ENCODE assay signal across 8 mouse cellular contexts in the genomic region with DNA sequence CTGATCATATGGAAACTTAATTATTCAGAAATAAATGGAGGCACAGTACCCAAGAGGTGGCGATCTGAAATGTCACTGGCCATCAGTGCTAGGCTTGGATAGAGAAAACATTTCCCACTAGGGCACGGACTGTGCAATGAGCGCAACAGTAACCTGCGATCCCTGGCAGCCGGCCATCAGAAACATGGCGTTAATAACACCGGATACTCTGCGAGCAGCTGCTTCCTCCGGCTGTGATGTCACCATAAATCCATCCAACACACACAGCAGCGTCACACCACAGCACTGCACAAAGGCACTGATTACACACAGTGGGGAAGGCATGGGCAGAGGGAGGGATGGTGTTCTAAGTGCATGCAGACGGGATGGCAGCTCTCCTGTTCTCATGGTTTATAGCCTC. TPM values are rescaled to one million over a fixed set of nuclear protein-coding genes. Genes with fewer than 3 reads are reported as not detected.
DNase-seq lines count a peak whose midpoint lies in the region; ATAC-seq lines count a peak whose summit lies in the region.

No protein-coding gene starts in this region.

- H3K4me1 ChIP-seq in embryonic facial prominence, embryonic 11.5 days (ENCODE audit: control insufficient read depth, insufficient read depth, low read length): peaks cover 23% of the 10 kb centered on the region
- H3K4me1 ChIP-seq in heart, embryonic 13.5 days: peaks cover 71% of the 10 kb centered on the region
- H3K4me1 ChIP-seq in kidney, embryonic 15.5 days: peaks cover 64% of the 10 kb centered on the region

- no peak overlapping the region for H3K4me3 ChIP-seq in embryonic facial prominence, embryonic 11.5 days (ENCODE audit: low read depth, low read length)
- no peak overlapping the region for H3K4me3 ChIP-seq in heart, embryonic 13.5 days
- H3K4me3 ChIP-seq in kidney, embryonic 15.5 days (replicated peaks): no peak overlapping the region

- no peaks in the 10 kb centered on the region for H3K27me3 ChIP-seq in embryonic facial prominence, embryonic 11.5 days (ENCODE audit: control insufficient read depth, insufficient read depth, low read length)
- H3K27me3 ChIP-seq in heart, embryonic 13.5 days (replicated peaks): no peaks in the 10 kb centered on the region
- no peaks in the 10 kb centered on the region for H3K27me3 ChIP-seq in kidney, embryonic 15.5 days

- no peak overlapping the region for H3K9ac ChIP-seq in embryonic facial prominence, embryonic 11.5 days (replicated peaks; ENCODE audit: low read length)
- H3K9ac ChIP-seq in heart, embryonic 13.5 days: peak overlapping the region; percentile 71; the same call in 1 of the 2 replicates
- H3K9ac ChIP-seq in kidney, embryonic 15.5 days: no peak overlapping the region

- no peaks in the 10 kb centered on the region for H3K9me3 ChIP-seq in embryonic facial prominence, embryonic 11.5 days (replicated peaks; ENCODE audit: control insufficient read depth, low read length)
- H3K9me3 ChIP-seq in heart, embryonic 13.5 days: no peaks in the 10 kb centered on the region
- H3K9me3 ChIP-seq in kidney, embryonic 15.5 days (replicated peaks): no peaks in the 10 kb centered on the region

- H3K27ac ChIP-seq in embryonic facial prominence, embryonic 11.5 days (replicated peaks; ENCODE audit: low read depth, low read length): no peak overlapping the region
- H3K27ac ChIP-seq in heart, embryonic 13.5 days (replicated peaks): peak overlapping the region; percentile 96
- peak overlapping the region; percentile 49 for H3K27ac ChIP-seq in kidney, embryonic 15.5 days

- no peak overlapping the region for H3K4me2 ChIP-seq in embryonic facial prominence, embryonic 11.5 days (ENCODE audit: low read depth, low read length)
- H3K4me2 ChIP-seq in heart, embryonic 13.5 days: peak overlapping the region; percentile 16
- no peak overlapping the region for H3K4me2 ChIP-seq in kidney, embryonic 15.5 days

- no peak for ATAC-seq in embryonic facial prominence, embryonic 11.5 days (replicated peaks; ENCODE audit: insufficient number of reproducible peaks, low FRiP score, low TSS enrichment, low read depth)
- 0 out of 2 replicates have a peak, but pooled peaks have one; percentile 10 for ATAC-seq in heart, embryonic 13.5 days (ENCODE audit: extremely low read depth, insufficient number of reproducible peaks, low FRiP score, low TSS enrichment)
- peak; percentile 27; the same call in 1 of the 2 replicates for ATAC-seq in kidney, embryonic 15.5 days (replicated peaks; ENCODE audit: low FRiP score)

- no peaks in the 10 kb centered on the region for H3K36me3 ChIP-seq in embryonic facial prominence, embryonic 11.5 days (replicated peaks; ENCODE audit: control insufficient read depth, insufficient read depth, low read depth, low read length)
- peaks cover 18% of the 10 kb centered on the region for H3K36me3 ChIP-seq in heart, embryonic 13.5 days
- peaks cover 14% of the 10 kb centered on the region for H3K36me3 ChIP-seq in kidney, embryonic 15.5 days

- peak; percentile 43 to 57 for DNase-seq in cerebellum, adult 18-20 months
- DNase-seq in cerebellum, adult 11 months: no peak
- peak; percentile 42 for DNase-seq in embryonic facial prominence, embryonic 11.5 days (ENCODE audit: low spot score)
- peak; percentile 68 for DNase-seq in mesoderm, embryonic 11.5 days (ENCODE audit: low read depth, low spot score)
- no peak for DNase-seq in layer of hippocampus, adult 11-12 months (ENCODE audit: low spot score)
- DNase-seq in thymus, postnatal 10 days (ENCODE audit: low spot score in 2 of 2): no peak

- WGBS in embryonic facial prominence, embryonic 11.5 days: 66% methylated on average over 11 of the region's 11 CpGs
- WGBS in heart, embryonic 13.5 days: 45% methylated on average over 11 of the region's 11 CpGs
- WGBS in kidney, embryonic 15.5 days: 13% methylated on average over 11 of the region's 11 CpGs

RNA-seq across cellular contexts. Expression of gene Selplg, which starts 36.7 kb away (rescaled TPM):
- 1.2 and 2.0 TPM in 2 replicates for polyA plus RNA-seq in embryonic facial prominence, embryonic 11.5 days (2014; fragmentation: Nextera tagmentation; extraction: Ambion mirVana)
- polyA plus RNA-seq in heart, embryonic 13.5 days (2015; fragmentation: Nextera tagmentation; extraction: Ambion mirVana): 1.2 and 1.3 TPM in 2 replicates
- 1.5 and 2.2 TPM in 2 replicates for polyA plus RNA-seq in kidney, embryonic 15.5 days (2015; fragmentation: Nextera tagmentation; extraction: Ambion mirVana)

RNA-seq across cellular contexts. Expression of gene Coro1c, which starts 39.4 kb away (rescaled TPM):
- polyA plus RNA-seq in embryonic facial prominence, embryonic 11.5 days (2014; fragmentation: Nextera tagmentation; extraction: Ambion mirVana): 130 and 135 TPM in 2 replicates
- 95.4 and 99.4 TPM in 2 replicates for polyA plus RNA-seq in heart, embryonic 13.5 days (2015; fragmentation: Nextera tagmentation; extraction: Ambion mirVana)
- 105 and 119 TPM in 2 replicates for polyA plus RNA-seq in kidney, embryonic 15.5 days (2015; fragmentation: Nextera tagmentation; extraction: Ambion mirVana)

Comparison
In these comparisons a context has a peak if more than half of its experiments do, and no peak if none do; other contexts are left out.
1. DNase-seq: peak in cerebellum, adult 18-20 months (2 of 2), embryonic facial prominence, embryonic 11.5 days (single experiment) and mesoderm, embryonic 11.5 days (single experiment); none in cerebellum, adult 11 months (single experiment), layer of hippocampus, adult 11-12 months (single experiment) and thymus, postnatal 10 days (0 of 2).